Mouse (Mus musculus): Measurements from ENCODE around the gene March4.

- TF ChIP-seq CTCF (conservative IDR thresholded peaks at IDR 0.05; ENCODE audit: insufficient read depth, insufficient read length, low read depth, low read length) (no peak), POLR2A (IDR thresholded peaks at IDR 0.05; ENCODE audit: low read depth, low read length) (no peak)
Observed at GRCm38 (mm10) chr1:72535725-72536571, 782 bp downstream of the March4 start.
